Mouse (Mus musculus) yolk sac, embryonic 10.5 days (tissue): ENCODE results near the gene Ptprg.
"Not testable (repeated sequence)": the region's sequence is repeated elsewhere in the genome, so short reads cannot be mapped to it uniquely, and the experiment has no call there.

Experiments used
- DNase-seq: peaks from one replicate; pipeline ENCODE4 v3.0.0-alpha.2; 2017; ENCODE audit warnings: low spot score

The Ptprg gene

DNA sequence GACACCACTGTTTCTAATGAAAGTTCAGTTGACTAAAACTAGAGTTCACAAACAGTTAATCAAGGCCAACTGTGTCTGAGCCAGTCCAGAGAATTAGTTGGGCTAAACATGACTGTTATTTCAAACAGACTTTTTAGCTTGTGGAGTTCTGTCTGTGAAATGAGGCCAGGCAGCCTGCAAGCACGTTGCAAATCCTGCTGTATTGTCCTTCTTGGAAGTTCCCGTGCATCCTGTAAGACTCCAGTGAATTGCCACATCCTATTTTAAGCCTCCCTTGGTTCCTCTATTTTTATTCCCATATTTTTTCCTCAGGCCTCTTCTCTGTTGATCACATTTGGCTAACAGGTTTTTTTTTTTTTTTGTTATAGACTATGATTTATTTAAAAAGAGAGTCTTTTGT is 652.8 kb downstream of the Ptprg start:
- no peak for DNase-seq

DNA sequence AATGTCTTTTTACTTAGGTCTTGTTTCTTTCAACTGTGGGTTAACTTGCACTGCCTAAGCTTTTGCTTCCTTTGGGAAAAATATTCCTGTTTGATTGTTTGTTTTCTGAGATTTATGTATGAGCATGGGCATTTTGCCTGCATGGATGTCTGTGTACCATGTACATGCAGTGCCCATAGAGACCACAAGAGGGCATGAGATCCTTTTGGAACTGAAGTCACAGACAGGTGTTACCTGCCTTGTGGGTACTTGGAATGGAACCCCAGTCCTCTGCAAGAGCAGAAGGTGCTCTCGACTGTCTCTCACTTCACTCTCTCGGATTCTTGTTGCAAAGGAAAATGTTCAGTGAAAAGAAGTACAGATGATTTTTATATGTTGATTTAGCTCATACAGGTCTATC is 655.2 kb downstream of the Ptprg start:
- DNase-seq = no peak

DNA sequence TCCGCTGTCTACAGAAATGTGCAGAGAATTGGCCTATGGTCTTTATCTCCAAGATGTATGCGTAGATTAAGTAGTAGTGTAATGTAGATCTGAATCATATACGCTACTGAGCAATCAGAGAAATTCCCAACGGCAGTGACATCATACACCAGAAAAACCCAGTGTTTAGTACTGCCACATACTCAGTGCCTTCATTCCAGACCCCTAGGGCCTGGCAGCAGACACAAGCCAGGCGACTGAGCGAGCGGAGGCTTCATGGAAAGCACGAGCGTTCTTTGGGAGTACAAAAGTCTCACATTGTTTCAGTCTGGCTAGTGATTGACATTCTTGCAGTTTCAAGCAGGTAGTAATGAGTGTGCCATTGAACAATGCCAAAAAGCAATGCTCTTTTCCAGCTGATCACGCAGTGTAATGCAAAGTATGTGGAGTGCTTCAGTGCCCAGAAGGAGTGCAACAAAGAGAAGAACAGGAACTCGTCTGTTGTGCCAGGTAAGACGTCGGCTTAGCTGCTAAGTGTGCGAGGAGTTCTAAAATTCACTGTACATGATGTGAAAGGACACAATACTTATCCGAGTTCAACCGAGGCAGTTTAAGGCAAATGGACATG is 665.3 kb downstream of the Ptprg start:
- no peak for DNase-seq

DNA sequence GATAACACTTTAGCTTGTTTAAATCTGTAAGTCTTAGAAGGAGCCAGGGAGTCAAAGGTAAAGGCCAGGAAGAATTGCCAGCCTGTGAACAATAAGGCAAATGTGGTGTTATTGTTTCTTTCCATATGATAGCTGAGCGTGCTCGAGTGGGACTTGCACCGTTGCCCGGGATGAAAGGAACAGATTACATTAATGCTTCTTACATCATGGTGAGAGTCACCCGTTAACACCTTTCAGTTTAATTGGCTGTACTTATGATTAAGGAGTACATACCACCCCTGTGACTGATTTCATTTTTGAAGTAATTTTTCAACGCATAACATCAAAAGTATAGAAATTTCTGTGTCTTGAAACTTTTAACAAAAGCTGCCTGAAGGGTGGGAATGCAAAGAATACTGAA is 666.5 kb downstream of the Ptprg start:
- no peak for DNase-seq

DNA sequence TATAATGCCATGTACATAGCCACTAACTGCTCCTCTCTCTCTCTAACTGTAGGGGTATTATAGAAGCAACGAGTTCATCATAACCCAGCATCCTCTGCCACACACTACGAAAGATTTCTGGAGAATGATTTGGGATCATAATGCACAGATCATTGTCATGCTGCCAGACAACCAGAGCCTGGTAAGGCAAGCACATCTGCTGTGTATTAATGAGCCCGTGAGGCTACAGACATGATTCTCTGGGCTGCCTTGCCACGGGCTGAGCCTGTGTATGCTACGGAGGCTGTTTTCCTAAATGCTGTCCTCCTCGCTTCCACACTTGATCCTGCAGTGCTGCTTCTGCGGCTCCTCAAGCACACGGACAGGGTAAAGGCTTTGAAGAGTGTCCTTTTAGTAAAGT is 667.2 kb downstream of the Ptprg start:
- DNase-seq = no peak

DNA sequence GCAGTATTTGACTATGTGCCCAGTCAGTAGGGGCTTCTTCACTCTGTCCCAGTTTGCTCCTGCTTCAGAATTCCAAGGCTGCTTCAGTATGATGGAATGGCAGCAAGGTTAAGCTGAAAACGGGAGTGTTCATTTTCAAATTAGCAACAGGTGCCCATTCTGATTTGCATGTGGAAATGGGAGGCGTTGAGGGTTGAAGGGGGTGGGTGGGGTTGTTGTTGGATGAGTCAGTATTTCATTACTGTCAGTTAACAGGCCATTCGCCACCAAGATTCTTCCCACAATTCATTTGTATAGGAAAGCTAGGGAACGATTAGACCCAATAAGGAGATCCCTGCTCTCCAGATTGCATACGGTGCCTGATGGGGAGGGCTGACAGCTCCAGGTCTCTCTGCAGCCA is 668.2 kb downstream of the Ptprg start:
- DNase-seq = no peak

DNA sequence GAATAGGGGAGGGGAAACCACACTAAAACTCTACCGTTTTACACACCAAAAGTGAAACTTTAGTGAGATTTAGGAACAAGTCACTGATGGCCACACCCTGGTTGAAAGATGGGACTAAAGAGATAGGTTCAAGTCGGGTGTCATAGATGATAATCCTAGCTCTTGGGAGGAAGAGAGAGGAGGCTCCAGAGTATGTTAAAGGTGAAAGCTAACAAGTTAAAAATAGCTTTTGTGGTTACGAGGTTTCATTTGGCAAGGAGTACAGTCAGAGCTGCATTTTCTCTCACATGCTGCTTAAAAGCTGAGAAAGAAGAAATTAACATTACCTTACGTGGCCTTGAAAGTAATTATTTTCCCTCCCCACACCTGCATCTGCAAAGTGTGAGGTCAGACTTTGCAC is 690.4 kb downstream of the Ptprg start:
- no peak for DNase-seq

DNA sequence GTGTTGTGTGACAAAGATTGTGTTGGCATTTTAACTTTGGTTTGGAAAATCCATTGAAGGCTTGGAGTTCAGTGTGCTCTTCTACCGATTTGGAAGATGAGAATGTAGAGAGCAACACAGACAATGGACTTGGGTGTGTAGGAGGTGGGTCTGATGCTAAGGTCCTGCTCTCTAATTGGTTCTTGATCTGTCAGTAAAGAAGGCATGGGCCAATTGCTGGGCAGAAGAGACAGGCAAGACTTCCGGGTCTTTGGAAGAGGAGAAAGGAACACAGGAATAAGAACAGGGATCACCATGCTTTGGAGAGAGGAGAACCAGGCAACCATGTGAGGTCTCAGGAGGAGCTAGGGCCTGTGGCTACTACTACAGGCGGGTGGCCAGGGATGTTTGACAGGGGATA is 722.7 kb downstream of the Ptprg start:
- DNase-seq = no peak

DNA sequence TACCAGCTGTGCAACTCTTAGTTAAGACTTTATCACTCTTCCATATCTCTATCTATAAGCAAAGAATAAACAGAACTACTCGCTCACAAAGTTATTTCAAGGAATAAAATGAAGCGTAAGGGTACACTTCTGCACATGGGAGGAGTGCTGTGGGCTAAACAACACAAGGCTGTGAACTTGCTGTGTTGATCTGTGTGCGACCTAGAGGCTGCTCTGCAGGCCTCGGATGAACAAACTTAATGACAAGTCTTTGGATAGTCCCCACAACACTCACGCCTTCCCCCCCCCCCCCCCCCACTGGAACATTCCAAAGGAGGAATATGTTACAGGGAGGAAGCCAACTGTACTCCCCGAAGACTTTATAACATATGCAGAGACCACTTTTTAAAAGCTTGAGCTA is 730.3 kb downstream of the Ptprg start, which contains the start of gene Gm49355:
Gene Gm49355, plus strand, starts transcription at position 336 of the 400 bp plus-strand sequence.
- no peak for DNase-seq

DNA sequence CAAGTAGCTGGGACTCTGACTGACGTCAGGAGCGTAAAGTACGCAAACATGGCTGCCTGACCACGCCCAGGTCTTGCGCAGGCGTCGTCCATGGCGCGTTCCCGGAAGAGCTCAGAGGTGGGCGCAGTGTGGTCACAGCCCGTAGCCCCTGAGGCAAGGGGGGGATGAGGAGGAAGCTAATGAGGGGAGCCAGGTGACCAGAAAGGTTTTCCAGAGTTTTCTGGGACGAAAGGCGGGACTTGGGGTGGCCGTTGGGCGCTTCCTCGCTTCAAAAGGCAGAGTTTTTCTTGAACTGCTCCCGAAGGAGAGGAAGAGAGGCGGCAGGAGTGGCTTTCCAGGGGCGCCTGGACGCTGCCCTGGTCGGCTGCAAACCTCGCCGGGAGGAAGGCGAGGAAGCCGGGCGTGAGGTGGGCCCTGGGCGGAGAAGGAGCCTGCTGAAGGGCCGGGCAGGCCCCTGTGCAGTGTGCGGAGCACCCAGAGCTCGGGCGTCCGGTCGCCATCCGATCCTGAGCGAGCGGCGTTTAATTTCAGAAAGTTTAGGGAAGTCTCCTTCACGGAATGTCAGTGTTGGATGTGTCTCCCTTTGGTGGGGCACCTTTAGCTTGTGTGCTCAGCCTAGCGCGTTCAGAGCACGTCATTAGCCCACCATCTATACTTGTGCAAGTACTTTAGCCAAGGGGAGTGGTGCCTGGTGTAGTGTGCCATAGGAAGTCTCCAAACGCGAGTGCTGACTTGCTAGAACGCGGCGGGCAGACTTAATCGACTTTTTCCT is 731.0 kb downstream of the Ptprg start, which contains the start of gene 3830406C13Rik:
Gene 3830406C13Rik, plus strand, starts transcription at position 33 of the 772 bp plus-strand sequence.
- peak; percentile 89 for DNase-seq

DNA sequence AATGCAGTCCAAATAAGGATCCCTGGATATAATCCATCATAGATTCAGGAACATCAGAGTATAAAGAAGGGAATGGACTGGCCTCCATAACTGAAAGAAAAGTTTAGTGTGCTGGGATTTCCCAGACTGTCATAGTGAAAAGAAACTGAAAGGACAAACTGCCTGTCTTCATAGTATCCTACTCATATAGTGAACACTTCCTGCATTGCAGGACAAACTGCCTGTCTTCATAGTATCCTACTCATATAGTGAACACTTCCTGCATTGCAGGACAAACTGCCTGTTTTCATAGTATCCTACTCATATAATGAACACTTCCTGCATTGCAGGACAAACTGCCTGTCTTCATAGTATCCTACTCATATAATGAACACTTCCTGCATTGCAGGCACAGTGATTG is 736.4 kb downstream of the Ptprg start:
- DNase-seq = not testable (repeated sequence)
